In genomic region chr11:53609672-53610071, GRCm38 (mm10) we compare ENCODE assay signal across 34 mouse cellular contexts. TPM values are rescaled to one million over a fixed set of nuclear protein-coding genes. Genes with fewer than 3 reads are reported as not detected.
A peak's percentile ranks its signal among the peaks of the same experiment; 100 is the strongest.
DNase-seq lines count a peak whose midpoint lies in the region; ATAC-seq and TF ChIP-seq lines count a peak whose summit lies in the region.
"Had no signal": no experiment of that assay in that cellular context is flagged by ENCODE, and none has a peak within 500 bp of the region (broad histone marks: within the 10 kb centered on the region; RNA-seq: fewer than 3 reads in every experiment).

No protein-coding gene starts in this region.

- H3K27ac ChIP-seq in thymus, adult 2 months (ENCODE audit: control insufficient read depth, insufficient read depth, low read length) = no peak overlapping the region
- H3K27ac ChIP-seq: embryonic facial prominence, embryonic 10.5 days; embryonic facial prominence, embryonic 15.5 days; forebrain, embryonic 13.5 days; hindbrain, embryonic 14.5 days; layer of hippocampus, adult 2 months; limb, embryonic 13.5 days; liver, embryonic 15.5 days; midbrain, embryonic 13.5 days; stomach, embryonic 15.5 days had no signal

- TF ChIP-seq CTCF in thymus, adult 2 months (IDR thresholded peaks at IDR 0.05; ENCODE audit: borderline replicate concordance, control insufficient read depth, extremely low read depth, insufficient read depth, low read length, poor library complexity) = no peak

- no peak overlapping the region for H3K4me3 ChIP-seq in thymus, adult 2 months (ENCODE audit: control insufficient read depth, insufficient read depth, low read length)
- H3K4me3 ChIP-seq: embryonic facial prominence, embryonic 10.5 days; embryonic facial prominence, embryonic 15.5 days; forebrain, embryonic 13.5 days; layer of hippocampus, adult 2 months; limb, embryonic 13.5 days; liver, embryonic 15.5 days; midbrain, embryonic 13.5 days; stomach, embryonic 15.5 days had no signal

- no peaks in the 10 kb centered on the region for H3K36me3 ChIP-seq in splenic B cell, adult 2 months (ENCODE audit: control insufficient read depth, insufficient read depth, low read length, poor library complexity, severe bottlenecking)
- H3K36me3 ChIP-seq in thymus, adult 2 months (ENCODE audit: control insufficient read depth, insufficient read depth, low read length) = no peaks in the 10 kb centered on the region
- H3K36me3 ChIP-seq: embryonic facial prominence, embryonic 10.5 days; embryonic facial prominence, embryonic 15.5 days; liver, embryonic 15.5 days; midbrain, embryonic 13.5 days; stomach, embryonic 15.5 days had no signal

- TF ChIP-seq POLR2A in thymus, adult 2 months (IDR thresholded peaks at IDR 0.05; ENCODE audit: control insufficient read depth, extremely low read depth, insufficient read depth, low read length, poor library complexity) = no peak

- peaks cover 5% of the 10 kb centered on the region; the same call in 1 of the 2 replicates for H3K4me1 ChIP-seq in thymus, adult 2 months (replicated peaks; ENCODE audit: control insufficient read depth, insufficient read depth, low read length)
- H3K4me1 ChIP-seq: embryonic facial prominence, embryonic 15.5 days; stomach, embryonic 15.5 days had no signal

- 3% methylated on average over 3 of the region's 3 CpGs for WGBS in thymus, adult 2 months

- peak; percentile 70 for ATAC-seq in CD4-positive, CD25-positive, alpha-beta regulatory T cell, adult 4 months
- peak; percentile 74 for ATAC-seq in inflammation-experienced regulatory T-cells, adult 6 months
- ATAC-seq: forebrain, embryonic 13.5 days; midbrain, embryonic 13.5 days had no signal

- H3K27me3 ChIP-seq in splenic B cell, adult 2 months (ENCODE audit: control insufficient read depth, insufficient read depth, low read length, poor library complexity, severe bottlenecking) = no peaks in the 10 kb centered on the region
- H3K27me3 ChIP-seq in thymus, adult 2 months (ENCODE audit: control insufficient read depth, insufficient read depth, low read length) = no peaks in the 10 kb centered on the region
- H3K27me3 ChIP-seq: embryonic facial prominence, embryonic 15.5 days; forebrain, embryonic 13.5 days; limb, embryonic 13.5 days; liver, embryonic 15.5 days; midbrain, embryonic 13.5 days; stomach, embryonic 15.5 days had no signal

- peak; percentile 7 for DNase-seq in T-cell, adult 2 months (ENCODE audit: low spot score)
- peak; percentile 25 for DNase-seq in splenic B cell, adult 2 months (ENCODE audit: low read depth, low spot score)
- no peak for DNase-seq in thymus, adult 2 months
- no peak for DNase-seq in ovary, postnatal 10 days (ENCODE audit: low spot score)
- DNase-seq in kidney, adult 8-10 months = no peak
- DNase-seq: adrenal gland, adult 8-10 months; B cell, adult 2 months; cerebellum, adult 9-10 months; gastrocnemius, postnatal 25 days; heart, adult 11 months; heart, postnatal 36 days; kidney, adult 18-20 months; kidney, postnatal 36 days; lung, embryonic 14.5 days; lung, postnatal 14 days; retina, postnatal 1 day; right cerebral cortex, postnatal 14 days; thymus, postnatal 25 days had no signal

RNA-seq across cellular contexts. Expression of gene Il4, which starts 8.8 kb away (rescaled TPM):
- polyA plus RNA-seq in CD4-positive, CD25-positive, alpha-beta regulatory T cell, adult 4 months (2017; shearing (Covaris generic)) = 1 to 10 TPM; 3.1 to 4.0 TPM
- polyA plus RNA-seq in inflammation-experienced regulatory T-cells, adult 6 months (2017; shearing (Covaris generic)) = 10 to 100 TPM in 2 of 3 experiments, 1 to 10 TPM in 1; 3.1 to 26.5 (median 14.7) TPM
- polyA plus RNA-seq in thymus, adult 2 months (2012; rRNA removed) = 0.55 TPM in 1 of 2 replicates, not detected in the other
- polyA plus RNA-seq: small intestine, adult 2 months had no signal

RNA-seq across cellular contexts. Expression of gene Il13, which starts 24.8 kb away (rescaled TPM):
- not detected for polyA plus RNA-seq in CD4-positive, CD25-positive, alpha-beta regulatory T cell, adult 4 months (2017; shearing (Covaris generic))
- polyA plus RNA-seq in inflammation-experienced regulatory T-cells, adult 6 months (2017; shearing (Covaris generic)) = not detected
- polyA plus RNA-seq in thymus, adult 2 months (2012; rRNA removed) = 8.5 and 10.4 TPM in 2 replicates
- polyA plus RNA-seq: embryonic facial prominence, embryonic 10.5 days; embryonic facial prominence, embryonic 15.5 days; forebrain, embryonic 13.5 days; heart, embryonic 11.5 days; hindbrain, embryonic 14.5 days; intestine, embryonic 14.5 days; kidney, embryonic 16.5 days; liver, embryonic 15.5 days; lung, embryonic 14.5 days; midbrain, embryonic 13.5 days; neural tube, embryonic 14.5 days; stomach, embryonic 15.5 days had no signal

RNA-seq across cellular contexts. Expression of gene Kif3a, which starts 42.5 kb away (rescaled TPM):
- polyA plus RNA-seq in CD4-positive, CD25-positive, alpha-beta regulatory T cell, adult 4 months (2017; shearing (Covaris generic)) = 1 to 10 TPM; 8.1 to 8.7 TPM
- polyA plus RNA-seq in inflammation-experienced regulatory T-cells, adult 6 months (2017; shearing (Covaris generic)) = 10 to 100 TPM in 2 of 3 experiments, 1 to 10 TPM in 1; 5.5 to 11.6 (median 11.6) TPM
- polyA plus RNA-seq in thymus, adult 2 months (2012; rRNA removed) = 3.8 and 4.2 TPM in 2 replicates

Comparison
In these comparisons a context has a peak if more than half of its experiments do, and no peak if none do; other contexts are left out.
1. DNase-seq: peak in T-cell, adult 2 months (single experiment) and splenic B cell, adult 2 months (single experiment); none in thymus, adult 2 months (single experiment), ovary, postnatal 10 days (single experiment) and kidney, adult 8-10 months (0 of 2).